In genomic region chr15:96953112-96953937, GRCm38 (mm10) we compare ENCODE assay signal across 9 mouse cellular contexts.
DNase-seq lines count a peak whose midpoint lies in the region; ATAC-seq lines count a peak whose summit lies in the region.
"Had no signal": no experiment of that assay in that cellular context is flagged by ENCODE, and none has a peak within 500 bp of the region (broad histone marks: within the 10 kb centered on the region; RNA-seq: fewer than 3 reads in every experiment).

No protein-coding gene starts in this region.

- H3K4me2 ChIP-seq in embryonic facial prominence, embryonic 11.5 days (ENCODE audit: low read depth, low read length), result peak overlapping the region; percentile 42
- H3K4me2 ChIP-seq in heart, embryonic 16.5 days (ENCODE audit: low read depth, low read length), result peak overlapping the region; percentile 77

- peak; percentile 47 for DNase-seq in 416B (ENCODE audit: low read depth)
- peak; percentile 34 for DNase-seq in adipocyte (ENCODE audit: low spot score)
- DNase-seq in embryonic facial prominence, embryonic 11.5 days (ENCODE audit: low spot score), result peak; percentile 89
- DNase-seq in layer of hippocampus, adult 18-20 months (ENCODE audit: low spot score in 2 of 2), result peak; percentile 37 to 76
- peak; percentile 44 to 54 for DNase-seq in lung, adult 18-20 months
- DNase-seq in thymus, postnatal 36 days, result peak; percentile 59 to 65

- peak; percentile 75 for ATAC-seq in embryonic facial prominence, embryonic 11.5 days (replicated peaks; ENCODE audit: insufficient number of reproducible peaks, low FRiP score, low TSS enrichment, low read depth)
- ATAC-seq in heart, embryonic 16.5 days (replicated peaks; ENCODE audit: extremely low read depth, insufficient read depth, low FRiP score), result peak; percentile 58; the same call in 1 of the 2 replicates
- ATAC-seq in neutrophil, adult 5-6 weeks (ENCODE audit: extremely low read depth, insufficient number of reproducible peaks, low FRiP score, poor library complexity, severe bottlenecking), result peak; percentile 51; the same call in 1 of the 2 replicates

- no peaks in the 10 kb centered on the region for H3K9me3 ChIP-seq in embryonic facial prominence, embryonic 11.5 days (replicated peaks; ENCODE audit: control insufficient read depth, low read length)
- no peaks in the 10 kb centered on the region for H3K9me3 ChIP-seq in heart, embryonic 16.5 days (replicated peaks; ENCODE audit: control insufficient read depth, low read length)

- no peaks in the 10 kb centered on the region; the same call in 1 of the 2 replicates for H3K4me1 ChIP-seq in embryonic facial prominence, embryonic 11.5 days (ENCODE audit: control insufficient read depth, insufficient read depth, low read length)
- H3K4me1 ChIP-seq in heart, embryonic 16.5 days (ENCODE audit: control insufficient read depth, insufficient read depth, low read length), result no peaks in the 10 kb centered on the region

- peak overlapping the region; percentile 13 for H3K4me3 ChIP-seq in embryonic facial prominence, embryonic 11.5 days (ENCODE audit: low read depth, low read length)
- peak overlapping the region; percentile 53 for H3K4me3 ChIP-seq in heart, embryonic 16.5 days (ENCODE audit: low read length)
- H3K4me3 ChIP-seq: erythroblast, embryonic 14.5 days had no signal

- H3K36me3 ChIP-seq in embryonic facial prominence, embryonic 11.5 days (replicated peaks; ENCODE audit: control insufficient read depth, insufficient read depth, low read depth, low read length), result no peaks in the 10 kb centered on the region
- no peaks in the 10 kb centered on the region for H3K36me3 ChIP-seq in heart, embryonic 16.5 days (ENCODE audit: control insufficient read depth, insufficient read depth)

- H3K27ac ChIP-seq in embryonic facial prominence, embryonic 11.5 days (replicated peaks; ENCODE audit: low read depth, low read length), result no peak overlapping the region
- H3K27ac ChIP-seq in heart, embryonic 16.5 days (ENCODE audit: low read length), result no peak overlapping the region

- peak overlapping the region; percentile 54 for H3K9ac ChIP-seq in embryonic facial prominence, embryonic 11.5 days (replicated peaks; ENCODE audit: low read length)
- peak overlapping the region; percentile 72 for H3K9ac ChIP-seq in heart, embryonic 16.5 days (ENCODE audit: low read length)

- 30% methylated on average over 23 of the region's 23 CpGs for WGBS in embryonic facial prominence, embryonic 11.5 days
- 21% methylated on average over 23 of the region's 23 CpGs for WGBS in heart, embryonic 16.5 days

- H3K27me3 ChIP-seq in embryonic facial prominence, embryonic 11.5 days (ENCODE audit: control insufficient read depth, insufficient read depth, low read length), result no peaks in the 10 kb centered on the region
- H3K27me3 ChIP-seq in heart, embryonic 16.5 days (ENCODE audit: control insufficient read depth, insufficient read depth, low read length), result no peaks in the 10 kb centered on the region

Comparison
In these comparisons a context has a peak if more than half of its experiments do, and no peak if none do; other contexts are left out.
1. DNase-seq: peak in every context shown above with its lines; median percentile 89 in embryonic facial prominence, embryonic 11.5 days; 62 in thymus, postnatal 36 days; 56 in layer of hippocampus, adult 18-20 months; 49 in lung, adult 18-20 months; 47 in 416B; 34 in adipocyte.